Mouse (Mus musculus) intestine, embryonic 15.5 days (tissue): Measurements from ENCODE around the gene Cox6b2. TPM values are rescaled to one million over a fixed set of nuclear protein-coding genes. Genes with fewer than 3 reads are reported as not detected.

Experiments used
- polyA plus RNA-seq: library from polyadenylated mRNA; unstranded; fragments of >200 nt; fragmentation: Nextera tagmentation; extraction: Ambion mirVana; gene quantifications from 2 replicates; pipeline ENCODE4 v1.2.1, GENCODE M21; 2015

Cox6b2 gene
- polyA plus RNA-seq, 1 experiment from 2014 or later = 53.0 TPM

Other genes starting within 250 kb of the Cox6b2 start
- gene Tnnt1, start 236.7 kb downstream of the Cox6b2 start, polyA plus RNA-seq = 21.3 and 27.1 TPM in 2 replicates
- gene Tnni3, start 228.9 kb downstream of the Cox6b2 start, polyA plus RNA-seq = 2.2 and 3.0 TPM in 2 replicates
- 1.1 TPM in 2 replicates for gene Dnaaf3, start 220.6 kb downstream of the Cox6b2 start, polyA plus RNA-seq
- 7.3 and 7.7 TPM in 2 replicates for gene Syt5, start 205.6 kb downstream of the Cox6b2 start, polyA plus RNA-seq
- 1.1 and 1.6 TPM in 2 replicates for gene Ptprh, start 149.1 kb downstream of the Cox6b2 start, polyA plus RNA-seq
- gene Tmem86b, start 121.7 kb downstream of the Cox6b2 start, polyA plus RNA-seq = 9.1 and 11.7 TPM in 2 replicates
- 8.1 and 9.0 TPM in 2 replicates for gene Ppp6r1, start 94.1 kb downstream of the Cox6b2 start, polyA plus RNA-seq
- 92.4 and 98.2 TPM in 2 replicates for gene Hspbp1, start 68.0 kb downstream of the Cox6b2 start, polyA plus RNA-seq
- 0.63 and 1.1 TPM in 2 replicates for gene Brsk1, start 62.5 kb downstream of the Cox6b2 start, polyA plus RNA-seq
- 2.2 and 3.6 TPM in 2 replicates for gene Tmem150b, start 27.8 kb downstream of the Cox6b2 start, polyA plus RNA-seq
- gene Kmt5c, start 13.0 kb downstream of the Cox6b2 start, polyA plus RNA-seq = 63.7 and 66.8 TPM in 2 replicates
- gene Fam71e2, start 18.2 kb upstream of the Cox6b2 start, polyA plus RNA-seq = not detected in 2 replicates
- gene Il11, start 29.8 kb upstream of the Cox6b2 start, polyA plus RNA-seq = 0.14 and 0.24 TPM in 2 replicates
- 1.1 and 1.8 TPM in 2 replicates for gene Tmem190, start 29.8 kb upstream of the Cox6b2 start, polyA plus RNA-seq
- gene Tmem238, start 36.6 kb upstream of the Cox6b2 start, polyA plus RNA-seq = 40.4 and 40.6 TPM in 2 replicates
- 328 and 339 TPM in 2 replicates for gene Rpl28, start 39.8 kb upstream of the Cox6b2 start, polyA plus RNA-seq
- 303 and 321 TPM in 2 replicates for gene Ube2s, start 59.5 kb upstream of the Cox6b2 start, polyA plus RNA-seq
- 0.21 and 0.27 TPM in 2 replicates for gene Shisa7, start 91.6 kb upstream of the Cox6b2 start, polyA plus RNA-seq
- 9.7 and 15.5 TPM in 2 replicates for gene Isoc2b, start 117.2 kb upstream of the Cox6b2 start, polyA plus RNA-seq
- gene Isoc2a, start 124.1 kb upstream of the Cox6b2 start, polyA plus RNA-seq = 0.68 and 1.0 TPM in 2 replicates
- gene Gm36210, start 153.4 kb upstream of the Cox6b2 start, polyA plus RNA-seq = not detected in 2 replicates
- 2.9 and 3.4 TPM in 2 replicates for gene Zfp628, start 162.1 kb upstream of the Cox6b2 start, polyA plus RNA-seq
- gene Nat14, start 168.9 kb upstream of the Cox6b2 start, polyA plus RNA-seq = 3.0 and 3.5 TPM in 2 replicates
- 2.7 and 3.5 TPM in 2 replicates for gene Ssc5d, start 172.7 kb upstream of the Cox6b2 start, polyA plus RNA-seq
- 0.23 and 0.39 TPM in 2 replicates for gene Sbk2, start 211.3 kb upstream of the Cox6b2 start, polyA plus RNA-seq
- gene Sbk3, start 218.1 kb upstream of the Cox6b2 start, polyA plus RNA-seq = not detected in 2 replicates
- 22.2 and 24.6 TPM in 2 replicates for gene Zfp579, start 243.1 kb upstream of the Cox6b2 start, polyA plus RNA-seq